Mouse (Mus musculus) heart, postnatal 36 days (tissue): ENCODE measurements around the gene Dyx1c1. TPM values are rescaled to one million over a fixed set of nuclear protein-coding genes. Genes with fewer than 3 reads are reported as not detected.

Experiments used
- DNase-seq, 2 experiments: peaks; one replicate each; pipeline ENCODE4 v3.0.0; 2021 to 2022
- intact Hi-C: fragments of 180-260 bp; cut with DNase I; formaldehyde crosslinking; loops from one replicate; pipeline ENCODE4 v1.15.1; 2025
- total RNA-seq, 2 experiments: library from RNA; stranded (reverse); gene quantifications; 2 replicates each; pipeline ENCODE4 v1.2.3; 2021

Dyx1c1 gene
- total RNA-seq = under 1 TPM; 0.50 to 0.84 TPM

GRCm38 (mm10) chr9:72958521-72959450, at the start of gene Dyx1c1, which contains the start of gene Gm44503:
Gene Dyx1c1 (plus strand): TSS chr9:72958785.
Gene Gm44503 (plus strand): TSS chr9:72958852.
- intact Hi-C loops = no loop called here
- peak; percentile 64 to 66 for DNase-seq

GRCm38 (mm10) chr9:72911381-72911780, 47.2 kb upstream of the Dyx1c1 start:
- no peak for DNase-seq

DNA sequence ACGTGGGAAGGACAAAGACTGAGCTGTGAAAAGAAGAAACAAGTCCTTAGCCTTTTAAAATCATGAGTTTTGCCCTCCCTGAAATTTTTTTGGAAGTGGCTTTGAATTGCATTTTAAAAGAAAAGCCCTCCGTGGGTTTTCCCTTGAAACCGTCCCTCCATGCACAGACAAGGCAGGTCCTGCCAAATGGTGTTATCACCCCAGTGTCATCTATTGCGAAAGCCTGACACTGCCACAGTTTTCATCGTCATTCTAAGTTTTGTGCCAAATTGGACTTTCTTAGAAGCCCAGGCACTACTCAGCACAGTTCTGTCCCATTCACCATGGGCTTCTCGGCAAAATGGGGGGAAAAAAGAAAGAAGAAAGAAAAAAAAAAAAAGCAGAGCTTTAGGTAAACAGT, 45.0 kb upstream of the Dyx1c1 start:
- intact Hi-C loops = no loop called here
- DNase-seq = no peak

More at GRCm38 (mm10) chr9:72911381-72911780, 47.2 kb upstream of the Dyx1c1 start:
- intact Hi-C loops = no loop called here

DNA sequence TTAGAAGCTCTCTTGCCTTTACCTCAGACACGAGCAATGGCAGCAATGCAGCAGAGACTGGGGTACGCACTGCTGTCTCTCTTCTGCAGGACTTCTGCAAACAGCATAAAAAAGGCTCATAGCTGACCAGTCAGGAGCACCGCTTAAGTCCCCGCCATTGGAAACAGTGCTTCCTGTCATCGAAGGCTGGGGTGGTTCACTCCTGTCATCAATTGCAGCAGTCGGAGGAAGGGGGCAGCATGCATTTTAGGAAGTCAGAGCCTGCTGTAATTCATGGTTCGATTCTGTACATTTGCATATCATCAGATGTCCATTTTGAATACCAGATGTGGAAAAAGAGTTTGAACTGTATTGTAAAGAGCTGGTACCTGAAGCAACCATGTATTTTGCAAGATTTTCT, 42.9 kb upstream of the Dyx1c1 start:
- intact Hi-C loops = no loop called here
- DNase-seq = no peak

DNA sequence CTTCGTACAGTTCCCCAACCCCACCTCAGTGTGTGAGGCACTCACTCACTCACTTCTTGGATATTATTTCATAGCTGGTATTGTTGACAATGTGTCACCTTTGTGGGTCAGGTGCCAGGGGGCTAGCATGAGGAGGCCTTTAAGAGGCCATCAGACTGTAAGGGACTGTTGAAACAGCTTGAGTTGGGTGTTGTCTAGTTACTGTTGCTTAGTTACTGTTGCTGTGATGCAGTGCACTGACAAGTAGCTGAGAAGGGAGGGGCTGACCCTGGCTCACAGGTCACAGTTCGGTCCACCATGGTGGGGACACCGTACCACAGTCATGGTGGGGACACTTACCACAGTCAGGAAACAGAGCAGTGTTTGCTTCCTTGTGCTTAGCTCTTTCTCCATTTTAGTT, 35.5 kb upstream of the Dyx1c1 start:
- intact Hi-C loops = no loop called here

DNA sequence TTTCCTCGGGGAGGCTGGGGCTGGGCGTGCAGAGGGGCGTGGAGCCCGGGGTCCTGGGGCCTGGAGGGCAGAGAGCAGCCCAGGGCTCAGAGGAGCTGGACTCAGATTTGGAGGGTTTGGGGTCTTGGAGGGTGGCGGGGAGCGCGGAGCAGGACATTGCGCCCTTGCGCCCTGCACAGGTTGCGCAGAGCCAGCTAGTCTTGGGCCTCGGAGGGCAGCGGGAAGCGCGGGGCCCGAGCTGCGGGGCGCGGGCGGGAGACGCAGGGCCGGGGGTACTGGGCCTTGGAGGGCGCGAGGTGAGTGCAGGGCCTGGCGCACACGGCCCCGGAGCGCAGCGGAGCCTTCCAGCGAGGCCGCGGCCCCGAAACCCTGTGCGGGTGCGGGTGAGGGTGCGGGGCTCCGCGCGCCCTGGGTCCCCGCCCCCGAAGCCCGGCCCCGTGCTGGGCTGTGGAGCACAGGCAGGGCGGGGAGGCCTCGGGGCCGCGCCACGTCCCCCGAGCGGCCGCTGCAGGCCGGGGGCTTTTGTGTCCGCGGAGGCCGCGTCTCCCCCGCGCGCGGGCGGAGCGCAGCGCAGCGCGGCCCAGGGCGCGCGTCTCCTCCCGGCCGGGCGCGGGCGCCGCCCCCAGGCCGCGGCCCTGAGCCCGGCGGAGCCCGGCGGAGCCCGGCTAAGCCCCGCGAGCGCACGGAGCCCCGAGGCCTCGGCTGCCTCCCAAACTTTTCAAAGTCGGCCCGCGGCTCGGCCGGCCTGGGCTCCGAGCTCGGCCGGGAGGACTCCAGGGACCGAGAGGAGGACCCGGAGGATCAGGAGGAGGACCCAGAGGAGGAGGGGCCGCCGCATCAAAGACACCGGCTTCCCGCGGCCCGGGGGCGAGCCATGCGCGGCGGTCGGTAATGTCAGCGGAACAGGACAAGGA, 33.3 kb upstream of the Dyx1c1 start, which contains the start of gene Pygo1:
Pygo1 (plus strand) TSS at position 625 of the 914 bp plus-strand sequence.
- peak; percentile 50 to 70 for DNase-seq
- intact Hi-C loops = no loop called here

More for the DNA sequence above, 35.5 kb upstream of the Dyx1c1 start:
- DNase-seq = no peak

DNA sequence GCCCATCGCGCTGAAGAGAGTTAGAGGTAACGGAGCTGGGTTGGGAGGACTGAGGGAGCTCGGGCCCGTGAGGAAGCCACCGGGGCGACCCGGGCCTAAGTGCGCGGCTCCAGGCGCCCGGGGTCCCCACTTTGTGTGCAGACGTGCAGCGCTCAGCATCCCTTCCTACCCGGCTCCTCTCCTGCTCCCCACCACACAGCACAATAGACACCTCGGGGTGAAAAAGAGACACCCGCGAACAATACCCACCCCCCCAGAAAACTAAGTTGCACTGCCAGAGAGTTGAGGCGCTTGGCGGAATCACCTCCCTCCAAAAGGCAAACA, 32.7 kb upstream of the Dyx1c1 start:
- intact Hi-C loops = no loop called here
- no peak for DNase-seq

- DNase-seq = no peak
- intact Hi-C loops = no loop called here
Measured at GRCm38 (mm10) chr9:72931166-72931790, 27.3 kb upstream of the Dyx1c1 start.

GRCm38 (mm10) chr9:72935309-72935708, 23.3 kb upstream of the Dyx1c1 start:
- intact Hi-C loops = no loop called here

GRCm38 (mm10) chr9:72936301-72936700, 22.3 kb upstream of the Dyx1c1 start:
- intact Hi-C loops = no loop called here
- DNase-seq = no peak

More at GRCm38 (mm10) chr9:72935309-72935708, 23.3 kb upstream of the Dyx1c1 start:
- no peak for DNase-seq

DNA sequence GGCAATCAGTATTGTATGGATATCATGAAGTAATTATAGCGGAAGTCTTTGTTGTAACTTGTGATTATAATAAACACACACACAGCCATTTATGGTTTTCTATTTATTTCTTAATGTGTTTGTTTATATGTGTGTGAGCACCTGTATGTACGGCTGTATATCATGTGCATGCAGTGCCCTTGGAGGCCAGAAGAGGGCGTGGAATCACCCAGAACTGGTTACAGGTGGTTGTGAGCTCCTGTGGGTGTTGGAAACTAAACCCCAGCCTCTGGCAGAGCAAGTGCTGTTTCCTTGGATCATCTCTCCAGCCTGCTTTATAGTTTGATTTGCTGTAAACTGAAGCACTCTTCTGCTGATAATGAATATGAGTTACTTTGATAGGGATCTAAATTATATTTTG, 15.2 kb upstream of the Dyx1c1 start:
- intact Hi-C loops = no loop called here
- DNase-seq = no peak

GRCm38 (mm10) chr9:72944286-72944685, 14.3 kb upstream of the Dyx1c1 start:
- intact Hi-C loops = no loop called here
- no peak for DNase-seq

DNA sequence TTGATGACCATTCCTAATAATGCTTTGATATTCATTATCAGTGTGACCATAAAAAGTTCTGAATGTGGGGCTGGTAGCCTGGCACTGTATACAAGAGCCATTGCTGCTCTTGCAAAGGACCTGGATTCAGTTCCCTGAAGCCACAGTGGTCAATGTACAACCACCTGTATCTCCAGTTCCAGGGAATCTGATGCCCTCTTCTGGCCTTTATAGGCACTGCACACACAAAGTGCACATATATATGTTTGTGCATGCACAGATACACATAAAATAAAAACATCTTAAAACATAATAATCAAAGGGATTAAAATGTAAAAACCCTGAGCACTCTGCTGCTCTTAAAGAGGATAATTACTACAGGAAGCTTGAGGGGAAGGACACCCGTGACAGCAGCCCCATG, 11.6 kb upstream of the Dyx1c1 start:
- no peak for DNase-seq
- intact Hi-C loops = no loop called here

GRCm38 (mm10) chr9:72949572-72949971, 9.0 kb upstream of the Dyx1c1 start:
- no peak for DNase-seq
- intact Hi-C loops = no loop called here

DNA sequence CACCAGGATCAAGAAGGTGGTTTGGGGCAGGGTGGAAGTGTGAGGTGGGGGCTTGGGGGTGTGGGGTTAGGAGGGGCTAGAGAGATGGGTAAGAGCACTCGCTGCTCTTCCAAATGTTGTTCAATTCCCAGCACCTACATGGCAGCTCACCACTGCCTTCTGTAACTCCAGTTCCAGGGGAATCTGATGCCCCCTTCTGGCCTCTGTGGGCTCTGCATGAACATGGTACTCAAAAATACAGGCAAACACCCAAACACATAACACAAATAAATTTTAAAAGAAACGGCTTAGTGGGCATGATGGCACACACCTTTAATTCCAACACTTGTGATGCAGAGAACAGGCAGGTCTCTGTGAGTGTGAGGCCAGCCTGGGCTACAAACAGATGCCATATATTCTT, 3.8 kb upstream of the Dyx1c1 start:
- intact Hi-C loops = no loop called here
- DNase-seq = no peak

DNA sequence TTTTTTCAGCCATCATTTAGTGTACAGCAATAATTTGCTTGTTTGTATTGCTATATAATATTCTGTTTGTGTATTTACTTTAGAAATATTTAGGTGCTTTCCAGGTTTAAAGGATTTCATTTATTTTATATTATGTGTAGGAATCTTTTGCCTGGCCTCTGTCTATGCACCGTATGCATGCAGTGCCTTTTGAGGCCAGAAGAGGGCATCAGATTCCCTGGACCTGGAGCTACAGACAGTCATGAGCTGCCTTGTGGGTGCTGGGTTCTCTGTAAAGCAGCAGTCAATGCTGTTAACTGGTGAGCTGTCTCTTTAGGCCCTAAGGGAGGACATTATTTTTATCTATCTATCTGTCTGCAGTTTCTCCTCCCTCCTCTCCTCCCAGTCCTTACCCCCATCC, 3.0 kb upstream of the Dyx1c1 start:
- peak; percentile 29 to 51 for DNase-seq
- intact Hi-C loops = no loop called here

GRCm38 (mm10) chr9:72961346-72961745, 2.8 kb downstream of the Dyx1c1 start:
- intact Hi-C loops = no loop called here
- DNase-seq = no peak

GRCm38 (mm10) chr9:72961959-72962358, 3.4 kb downstream of the Dyx1c1 start:
- intact Hi-C loops = no loop called here
- no peak for DNase-seq

GRCm38 (mm10) chr9:72968349-72969061, 9.9 kb downstream of the Dyx1c1 start:
- intact Hi-C loops = loop anchor here (2.0 kb wide), 2 partner anchors 76 to 122 kb away; partner anchors contain the start of gene Rab27a
- peak; percentile 12 to 19 for DNase-seq

DNA sequence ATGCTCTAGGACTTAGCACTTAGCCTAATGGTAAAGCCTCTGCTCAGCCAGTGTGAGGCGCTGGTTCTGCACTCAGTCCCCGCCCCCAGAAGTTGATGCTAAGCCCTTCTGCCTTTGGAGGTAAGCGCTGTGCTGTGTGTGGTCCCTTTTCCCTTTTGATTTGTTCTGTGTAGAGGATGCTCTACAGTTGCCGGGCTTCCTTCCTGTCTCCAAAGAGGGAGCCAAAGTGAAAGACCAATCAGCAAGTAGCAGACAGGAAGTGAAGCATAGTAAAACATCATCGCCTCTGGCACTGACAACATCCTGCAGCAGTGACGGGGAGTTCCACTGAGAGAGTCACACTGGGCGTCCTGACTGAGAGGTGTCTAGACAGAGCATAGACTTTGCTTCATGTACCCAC, 11.3 kb downstream of the Dyx1c1 start:
- intact Hi-C loops = loop anchor here (2.0 kb wide), 2 partner anchors 75 to 121 kb away; partner anchors contain the start of gene Rab27a
- DNase-seq = no peak
